Mouse (Mus musculus) spleen, embryonic (tissue): ENCODE data around the gene Gm8180.
"Not testable (repeated sequence)": the region's sequence is repeated elsewhere in the genome, so short reads cannot be mapped to it uniquely, and the experiment has no call there.

Experiments used
- CTCF ChIA-PET: fragments of 350-600 bp; sonication (Branson Sonifier 250); formaldehyde crosslinking; loops from one replicate; lab custom pipeline; 2022; lab: Charles Lee

Gene Gm8180

DNA sequence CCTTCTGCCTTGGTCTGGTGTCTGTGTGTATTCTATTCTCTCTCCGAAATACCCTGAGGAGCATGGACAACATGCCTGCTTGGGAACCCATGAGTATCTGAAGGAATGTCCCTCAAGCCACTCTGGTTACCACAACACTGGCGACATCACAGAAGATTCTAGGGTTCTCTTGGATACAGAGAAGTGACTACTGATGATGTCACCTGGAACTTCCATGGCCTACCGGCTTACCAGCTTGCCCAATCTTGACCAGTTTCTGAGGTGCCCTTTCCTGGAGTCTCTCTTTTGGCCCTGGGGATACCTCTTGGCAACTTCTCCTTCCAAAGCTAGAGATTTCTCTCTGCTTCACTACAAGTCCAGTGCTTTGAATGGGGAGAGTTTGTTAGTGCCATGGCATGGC lies at the start of gene Gm8180:
TSS of gene Gm8180 (minus strand) at position 101 of the 400 bp plus-strand sequence.
- CTCF ChIA-PET = not testable (repeated sequence)

GRCm38 (mm10) chr14:43830385-43830784 lies 45.8 kb upstream of the Gm8180 start:
- CTCF ChIA-PET = not testable (repeated sequence)

GRCm38 (mm10) chr14:43824176-43824575 lies 39.6 kb upstream of the Gm8180 start:
- CTCF ChIA-PET = not testable (repeated sequence)

- CTCF ChIA-PET = not testable (repeated sequence)
Observed at GRCm38 (mm10) chr14:43821869-43822268, 37.3 kb upstream of the Gm8180 start.

GRCm38 (mm10) chr14:43812458-43812857 lies 27.9 kb upstream of the Gm8180 start:
- CTCF ChIA-PET = not testable (repeated sequence)

DNA sequence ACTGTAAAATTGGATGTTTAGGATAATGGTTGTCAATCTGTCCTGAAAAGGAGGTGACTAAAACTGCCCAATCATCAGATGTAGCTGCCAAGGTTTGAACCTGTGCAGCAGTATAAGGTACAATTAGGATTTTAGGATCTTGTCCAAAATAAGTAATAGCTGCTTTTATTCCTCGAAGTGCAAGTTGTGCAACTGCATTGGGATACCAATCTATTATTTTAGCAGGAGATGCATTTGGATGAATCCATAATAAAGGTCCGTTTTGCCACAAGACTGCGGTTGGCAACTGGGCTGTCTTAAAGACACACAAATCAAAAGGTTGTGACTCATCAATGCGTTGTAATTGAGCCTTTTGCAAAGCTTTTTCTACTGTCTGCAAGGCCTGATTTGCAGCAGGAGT lies 23.6 kb upstream of the Gm8180 start:
- CTCF ChIA-PET = not testable (repeated sequence)

GRCm38 (mm10) chr14:43804435-43804834 lies 19.9 kb upstream of the Gm8180 start:
- CTCF ChIA-PET = not testable (repeated sequence)

GRCm38 (mm10) chr14:43796905-43797470 lies 12.4 kb upstream of the Gm8180 start:
- CTCF ChIA-PET = not testable (repeated sequence)

GRCm38 (mm10) chr14:43796069-43796904 lies 11.7 kb upstream of the Gm8180 start:
- CTCF ChIA-PET = no interaction called here

GRCm38 (mm10) chr14:43793811-43794210 lies 9.3 kb upstream of the Gm8180 start:
- CTCF ChIA-PET = not testable (repeated sequence)

DNA sequence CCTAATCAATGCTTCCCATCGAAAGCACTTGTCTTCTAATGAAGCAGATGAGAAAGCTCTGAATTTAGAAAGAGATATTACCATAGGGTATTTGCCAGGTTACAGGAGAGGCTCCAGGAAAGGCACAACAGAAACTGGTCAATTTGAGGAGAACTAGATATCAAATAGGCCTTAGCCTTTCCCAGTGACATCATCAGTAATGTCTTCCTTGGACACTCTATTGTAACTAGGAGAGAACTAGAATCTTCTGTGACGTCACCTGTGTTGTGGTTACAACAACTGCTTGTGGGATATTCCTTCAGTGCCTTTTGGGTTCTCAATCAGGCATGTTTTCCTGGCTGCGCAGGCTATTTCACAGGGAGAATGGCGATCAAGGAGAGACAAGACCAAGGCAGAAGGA lies 37.0 kb downstream of the Gm8180 start, which contains the start of gene Gm6526:
TSS of gene Gm6526 (plus strand) at position 301 of the 400 bp plus-strand sequence.
- CTCF ChIA-PET = not testable (repeated sequence)
